Mouse (Mus musculus): Measurements from ENCODE around the gene Acoxl.

Gene Acoxl

DNA sequence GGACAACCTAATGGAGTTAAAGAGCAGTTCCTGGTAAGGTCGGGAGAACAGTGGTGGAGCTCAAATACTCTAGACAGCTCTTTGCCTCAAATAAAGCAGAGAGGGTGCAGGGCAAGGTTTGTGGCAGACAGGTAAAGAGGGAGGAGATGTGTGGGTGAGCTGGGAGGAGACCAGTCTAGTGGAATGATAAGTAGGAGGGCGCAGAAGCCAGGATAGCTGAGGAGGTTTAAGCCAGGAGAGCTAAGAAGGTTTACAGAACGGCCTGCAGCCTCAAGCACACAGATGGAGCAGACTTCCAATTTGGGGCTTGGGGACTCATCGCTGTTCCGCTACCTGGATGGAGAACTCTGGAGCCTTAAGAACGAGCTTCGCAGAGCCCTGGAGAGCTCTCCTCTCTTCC lies at the start of gene Acoxl:
TSS of gene Acoxl (plus strand) at position 301 of the 400 bp plus-strand sequence.
- DNase-seq, result no peak

DNA sequence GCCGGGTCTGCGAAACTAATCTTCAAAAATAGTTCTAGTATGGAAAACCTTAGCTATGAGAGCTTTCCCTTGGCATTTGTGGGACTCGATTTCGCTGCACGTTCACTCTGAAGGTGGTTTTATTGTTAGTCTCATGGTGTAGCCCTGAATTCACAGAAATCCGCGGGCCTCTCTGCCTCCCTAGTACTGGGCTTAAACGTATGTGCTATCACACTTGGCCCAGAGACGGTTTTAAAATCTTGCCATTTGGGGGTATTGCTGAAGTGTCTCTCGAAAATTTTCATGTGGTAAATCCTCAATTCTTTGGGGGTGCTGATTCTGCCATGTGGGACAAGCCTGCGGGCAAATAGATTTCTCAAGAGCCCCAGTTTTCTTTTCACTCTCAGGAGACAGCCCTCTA lies 49.5 kb upstream of the Acoxl start:
- DNase-seq, result no peak

DNA sequence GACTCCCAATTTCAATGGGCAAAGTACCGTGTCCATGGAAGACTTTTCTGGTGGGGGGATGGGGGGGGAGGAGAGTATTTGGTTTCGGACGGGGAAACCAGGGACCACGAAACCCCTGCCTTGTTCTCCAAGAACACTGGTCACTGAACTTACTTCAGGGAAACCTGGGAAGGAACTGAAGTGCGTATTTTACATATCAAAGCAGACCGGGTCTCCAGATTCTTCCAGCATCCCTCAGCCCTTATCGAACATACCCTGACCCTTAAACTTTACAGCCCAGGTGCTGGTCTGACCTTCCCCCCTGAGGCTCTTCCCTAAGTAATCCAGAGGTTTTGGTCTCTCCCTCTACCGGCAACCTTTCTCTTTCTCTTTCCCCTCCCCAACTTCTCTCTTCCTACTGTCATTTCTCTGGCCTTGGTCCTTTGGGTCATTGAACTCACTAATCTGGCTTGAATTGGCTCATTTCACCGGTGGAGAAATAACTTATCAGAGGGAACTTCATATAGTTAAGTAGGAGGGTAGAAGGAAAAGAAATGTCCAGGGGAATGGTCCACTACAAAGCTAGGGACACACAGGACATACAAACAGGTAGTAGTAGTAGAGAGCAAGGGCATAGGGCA lies 48.9 kb upstream of the Acoxl start:
- DNase-seq, result no peak

DNA sequence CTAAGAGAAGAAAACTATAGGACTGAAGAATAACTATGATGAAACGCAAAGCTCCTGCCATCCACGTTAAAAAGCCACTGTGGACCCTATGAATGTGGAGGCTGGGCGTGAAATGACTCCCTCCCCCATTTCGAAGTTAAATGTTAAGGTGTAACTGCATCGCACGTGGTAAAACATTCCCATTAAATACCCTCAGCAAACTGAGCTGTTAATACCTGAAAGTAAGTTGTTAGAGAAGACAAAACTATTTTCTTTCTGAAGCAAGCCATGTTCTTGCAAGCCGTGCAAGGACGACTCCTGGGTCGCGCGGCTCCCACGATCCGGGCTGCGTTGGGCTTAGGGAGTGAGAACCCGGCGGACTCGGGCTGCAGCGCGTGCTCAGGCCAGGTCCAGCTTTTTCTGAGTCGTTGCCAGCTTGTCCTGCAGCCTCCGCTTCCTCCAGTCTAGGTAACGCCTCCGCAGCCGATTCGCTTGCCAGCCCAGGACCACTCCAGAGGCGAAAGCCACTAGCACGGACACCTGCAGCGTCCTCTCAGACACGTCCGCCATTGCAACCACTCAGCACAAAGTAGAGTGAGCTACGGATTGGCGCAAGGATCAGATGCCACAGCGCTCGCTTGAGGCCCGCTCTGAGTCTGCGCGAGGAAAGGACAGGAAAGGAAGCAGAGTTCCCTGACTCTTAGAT lies 46.6 kb upstream of the Acoxl start, which contains the start of gene Mtln:
TSS of gene Mtln (minus strand) at position 570 of the 685 bp plus-strand sequence.
- DNase-seq, result peak; percentile 91 to 92

DNA sequence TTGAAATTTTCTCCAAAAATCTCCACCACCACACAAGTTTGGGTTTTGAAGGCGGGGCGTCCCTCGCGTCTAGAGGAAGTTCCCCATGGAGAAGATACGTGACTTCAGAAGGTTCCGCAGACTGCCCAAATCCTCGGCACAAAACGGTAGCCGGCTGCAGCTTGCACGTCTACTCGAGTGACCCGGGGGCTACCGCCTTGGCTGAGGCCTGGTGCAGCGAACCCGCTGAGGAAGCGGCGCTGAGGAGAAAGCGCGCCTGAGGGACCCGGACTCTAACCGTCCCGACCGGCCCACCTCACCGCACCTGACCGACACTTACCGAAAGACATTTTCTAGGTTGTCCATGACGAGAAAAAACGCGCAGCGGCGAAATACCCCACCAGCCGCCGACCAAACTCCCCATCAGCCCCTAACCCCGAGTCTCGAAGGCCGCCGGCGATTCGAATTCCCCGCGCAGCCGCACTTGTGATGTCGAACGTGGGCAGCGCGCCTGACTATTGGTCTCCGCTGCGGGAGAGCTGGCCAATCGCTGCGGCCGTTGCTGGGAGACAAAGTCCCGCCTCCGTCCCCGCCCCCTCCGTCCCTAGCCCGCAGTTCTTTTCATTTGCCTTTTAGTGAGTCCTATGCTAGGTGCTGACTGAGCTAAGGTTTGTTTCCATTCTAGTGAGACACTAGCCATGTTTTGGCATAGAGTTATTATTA lies 7.1 kb upstream of the Acoxl start, which contains the start of gene Bub1:
TSS of gene Bub1 (minus strand) at position 465 of the 702 bp plus-strand sequence.
- peak; percentile 95 to 96 for DNase-seq

DNA sequence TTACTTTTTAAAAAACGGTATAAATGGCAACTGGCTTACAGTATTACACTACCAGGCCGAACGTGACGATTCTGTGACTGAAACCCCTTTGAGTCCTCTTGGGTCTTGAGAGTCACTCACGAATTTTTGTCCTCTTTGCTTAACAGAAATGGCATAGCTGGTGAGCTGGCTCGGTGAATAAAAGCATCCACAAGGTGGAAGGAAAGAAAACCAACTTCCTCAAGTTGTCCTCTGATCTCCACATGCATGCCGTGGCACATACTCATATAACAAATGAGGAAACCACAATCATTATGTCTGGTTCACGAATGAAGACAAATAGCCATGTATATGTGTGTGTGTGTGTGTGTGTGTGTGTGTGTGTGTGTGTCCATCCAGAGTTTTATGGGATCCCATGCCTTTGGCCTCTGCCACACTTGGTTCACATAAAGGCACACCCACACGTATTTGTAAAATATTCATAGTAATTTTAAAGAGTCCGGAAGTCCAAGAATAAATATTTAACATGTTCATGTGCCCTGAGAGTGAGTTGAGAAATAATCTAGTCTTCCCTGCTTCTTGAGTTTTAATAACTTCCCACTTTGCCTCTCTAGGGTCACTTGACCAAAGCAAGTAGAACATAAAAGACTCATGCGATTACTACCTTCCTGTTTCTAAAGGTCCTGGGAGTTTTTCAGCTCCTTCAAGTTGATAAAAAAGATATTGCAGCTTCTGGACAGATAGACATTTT lies 6.4 kb upstream of the Acoxl start:
- no peak for DNase-seq

DNA sequence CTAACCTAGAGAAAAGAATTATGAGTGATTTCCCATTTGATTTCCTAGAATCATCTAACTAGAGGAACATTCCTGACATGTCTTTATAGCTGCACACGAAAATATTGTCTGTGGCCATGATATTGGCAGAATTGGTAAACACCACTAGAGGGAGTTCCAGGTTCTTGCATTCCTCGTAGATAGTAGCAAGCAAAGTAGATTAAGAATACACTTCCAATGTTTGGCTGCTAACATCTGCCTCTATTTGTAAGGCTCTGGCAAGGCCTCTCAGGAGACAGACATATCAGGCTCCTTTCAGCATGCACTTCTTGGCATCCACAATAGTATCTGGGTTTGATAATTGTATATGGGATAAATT lies 5.9 kb upstream of the Acoxl start:
- DNase-seq, result no peak

DNA sequence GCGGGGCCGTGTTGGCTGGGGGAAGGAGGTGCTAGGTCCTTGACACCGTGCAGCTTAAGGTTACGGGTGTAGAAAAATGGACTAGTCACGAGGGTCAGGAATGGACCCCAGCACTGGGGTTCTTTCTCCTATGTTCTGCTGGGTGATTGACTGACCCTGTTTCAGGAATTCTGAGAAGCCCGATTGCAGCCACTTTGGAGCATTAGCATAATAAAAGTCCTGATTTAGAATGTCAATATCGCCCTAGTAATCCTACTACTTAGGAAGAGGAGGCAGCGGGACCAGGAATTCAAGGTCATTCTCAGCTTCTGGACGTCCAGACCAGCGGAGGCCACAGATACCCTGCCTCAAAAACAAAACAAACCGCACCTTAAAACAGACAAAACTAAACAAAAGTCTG lies 749 bp downstream of the Acoxl start:
- no peak for DNase-seq

DNA sequence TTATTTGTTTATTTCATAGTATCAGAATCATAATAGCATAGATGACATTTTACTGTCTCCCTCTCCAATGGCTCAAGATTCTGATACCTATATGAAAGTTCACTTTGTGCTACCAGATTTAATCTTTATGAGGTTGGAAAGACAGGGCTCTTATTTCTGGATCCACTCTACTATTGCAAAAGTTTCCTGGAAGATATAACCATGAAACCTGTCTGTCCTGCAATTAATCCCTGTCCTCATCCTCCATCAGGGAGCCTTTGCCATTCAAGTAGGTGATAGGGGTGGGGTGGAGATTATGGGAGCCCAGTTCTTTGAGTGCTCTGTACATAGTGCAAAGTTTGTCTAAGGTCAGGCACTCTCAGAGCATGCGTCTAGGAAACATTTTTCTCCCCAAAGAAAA lies 2.7 kb downstream of the Acoxl start:
- DNase-seq, result no peak

DNA sequence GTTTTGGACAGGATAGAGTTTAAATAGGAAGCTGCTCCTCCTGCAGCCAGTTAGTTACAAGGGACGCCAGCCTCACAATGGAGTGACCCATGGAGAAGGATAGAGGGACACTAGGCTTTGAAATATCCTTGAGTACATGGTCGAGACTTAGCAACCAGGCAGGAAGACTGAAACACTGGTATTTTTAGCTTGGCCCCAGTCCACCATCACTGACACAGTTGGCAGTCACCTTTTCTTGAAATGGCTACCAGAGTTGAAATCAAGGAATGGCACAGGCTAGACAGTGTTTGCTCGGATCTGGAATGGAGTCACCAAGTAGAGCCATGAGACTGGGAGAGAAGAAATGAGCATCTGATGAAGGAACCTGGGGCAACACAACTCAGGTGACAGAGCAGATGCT lies 3.7 kb downstream of the Acoxl start:
- no peak for DNase-seq

DNA sequence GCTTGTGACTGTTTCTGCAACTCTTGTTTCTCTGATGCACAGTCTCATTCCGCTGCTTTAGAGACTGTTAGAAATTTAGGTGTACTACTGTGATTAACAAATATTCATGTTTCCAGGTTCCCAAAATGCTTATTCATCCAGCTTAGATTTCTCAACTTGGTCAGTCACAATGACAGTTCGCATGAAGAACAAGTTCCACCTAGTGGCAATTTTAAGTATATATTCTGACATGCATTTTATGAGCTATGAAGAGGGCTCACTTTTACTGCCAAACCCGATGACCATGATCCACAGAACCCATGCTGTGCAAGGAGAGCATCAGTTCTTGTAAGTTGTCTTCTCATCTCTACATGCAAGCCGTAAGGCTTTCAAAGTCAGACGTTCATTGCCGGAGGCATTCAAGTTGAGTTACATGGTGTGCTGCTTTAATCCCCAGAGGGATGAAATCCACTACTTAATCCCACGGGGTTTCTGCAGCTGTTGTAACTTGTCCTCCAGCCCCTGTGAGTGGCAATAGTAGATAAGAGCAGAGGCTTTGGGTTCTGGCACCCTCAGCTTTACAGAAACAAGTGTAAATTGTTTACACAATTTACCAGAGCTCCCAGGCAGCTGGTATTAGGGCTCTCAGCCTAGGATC lies 6.8 kb downstream of the Acoxl start:
- DNase-seq, result no peak

DNA sequence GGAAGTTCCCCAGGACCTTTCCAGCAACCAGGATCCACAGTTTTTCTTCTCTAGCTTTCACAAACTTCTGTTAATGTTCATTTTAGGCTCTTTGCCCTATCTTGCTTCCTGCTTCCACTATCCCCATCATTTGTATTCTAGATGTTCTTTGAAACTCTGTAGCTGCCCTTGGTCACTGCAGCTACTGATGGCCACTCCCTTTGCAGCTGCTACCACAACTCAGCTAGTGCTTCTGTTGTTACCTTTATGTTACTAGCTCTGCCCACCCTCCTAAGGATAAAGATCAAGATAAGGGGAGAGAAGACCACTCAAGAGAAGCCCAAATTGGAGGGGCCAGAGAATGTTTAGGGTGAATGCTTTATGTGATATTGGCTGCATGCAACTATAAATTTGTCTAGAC lies 7.3 kb downstream of the Acoxl start:
- DNase-seq, result no peak

DNA sequence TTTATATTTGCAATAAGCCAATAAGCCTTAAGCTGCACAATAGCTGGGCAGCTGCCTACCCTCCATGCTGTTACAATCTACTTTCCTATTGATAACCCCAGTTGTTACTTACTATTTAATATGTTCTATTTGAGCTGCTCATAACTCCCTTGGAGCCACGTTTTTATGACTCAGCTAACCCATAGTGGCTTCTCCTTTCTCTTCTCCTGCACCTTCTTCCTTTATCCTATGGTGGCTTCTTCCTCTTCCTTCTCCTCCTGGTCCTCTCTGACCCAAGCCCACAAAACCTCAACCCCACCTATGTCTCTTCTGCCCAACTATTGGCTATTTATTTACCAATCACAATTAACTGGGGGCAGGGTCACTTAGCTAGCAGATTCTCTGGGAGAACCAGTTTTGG lies 7.9 kb downstream of the Acoxl start:
- DNase-seq, result no peak

DNA sequence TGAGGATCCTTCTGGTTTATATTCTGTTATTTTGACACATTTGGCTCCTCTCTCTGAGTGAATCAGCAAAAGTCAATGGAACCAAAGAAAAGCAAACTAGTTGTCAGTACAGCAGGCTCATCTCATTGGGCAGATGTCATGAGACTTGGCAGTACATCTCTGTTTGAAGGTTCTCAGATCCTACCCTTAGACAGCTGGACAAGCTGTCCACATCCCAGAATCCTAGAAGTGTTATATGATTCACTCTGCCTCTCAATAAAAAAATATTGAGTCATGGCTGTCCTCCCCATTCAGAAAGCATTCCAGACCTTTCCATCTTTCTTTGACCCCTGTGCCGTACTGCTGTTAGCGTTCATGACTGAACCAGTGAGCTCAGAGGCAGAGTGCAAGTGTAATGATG lies 11.7 kb downstream of the Acoxl start:
- DNase-seq, result no peak

DNA sequence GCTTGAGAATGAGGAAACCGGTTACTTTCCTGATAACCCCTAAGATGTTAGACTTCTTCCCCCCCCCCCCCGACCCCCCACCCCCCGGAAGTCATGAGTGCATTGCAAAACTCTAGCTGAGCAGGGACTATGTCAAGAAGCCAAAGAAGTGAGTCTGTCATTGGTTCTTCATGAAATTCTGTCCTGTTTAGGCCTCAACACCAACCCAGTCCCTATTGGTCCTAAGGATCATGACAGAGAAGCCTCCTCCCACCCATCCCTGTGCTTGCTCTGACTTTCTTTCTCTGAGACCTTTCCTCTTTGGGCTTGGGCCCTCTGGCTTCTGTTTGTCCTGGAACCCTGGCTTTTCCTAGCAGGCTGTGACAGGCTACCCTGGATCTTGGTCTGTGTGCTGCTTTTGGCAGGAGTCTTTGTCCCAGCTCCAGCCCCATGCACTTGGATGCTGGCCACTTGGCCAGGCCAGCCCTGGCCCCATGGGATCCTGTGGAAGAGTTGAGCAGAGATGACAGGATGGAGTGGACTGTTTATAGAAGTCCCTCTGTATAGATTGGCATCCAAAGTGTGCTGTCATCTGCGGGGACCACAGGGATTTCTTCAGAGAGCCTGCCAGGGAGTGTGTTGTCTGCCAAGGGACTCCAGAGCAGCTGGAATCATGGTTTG lies 15.8 kb downstream of the Acoxl start:
- DNase-seq, result peak; percentile 87 to 88

DNA sequence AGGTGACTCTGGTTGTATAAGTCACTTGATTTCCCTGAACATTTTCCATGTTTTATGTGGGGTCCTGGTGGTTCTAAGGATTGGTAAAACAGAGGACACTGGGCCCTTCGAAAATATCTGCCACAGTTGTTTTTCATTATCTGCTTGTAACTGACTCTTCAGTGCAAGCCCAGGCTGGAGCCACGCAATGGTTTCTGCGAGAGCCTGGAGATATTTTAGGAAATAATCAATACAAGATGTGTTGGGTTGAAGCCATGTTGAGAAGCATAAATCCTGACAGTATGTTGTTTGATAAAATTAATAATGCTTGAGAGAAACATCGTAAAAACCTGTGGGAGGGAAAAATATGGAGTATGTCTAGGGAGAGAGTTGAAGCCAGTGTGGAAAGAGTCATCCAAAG lies 25.7 kb downstream of the Acoxl start:
- no peak for DNase-seq

DNA sequence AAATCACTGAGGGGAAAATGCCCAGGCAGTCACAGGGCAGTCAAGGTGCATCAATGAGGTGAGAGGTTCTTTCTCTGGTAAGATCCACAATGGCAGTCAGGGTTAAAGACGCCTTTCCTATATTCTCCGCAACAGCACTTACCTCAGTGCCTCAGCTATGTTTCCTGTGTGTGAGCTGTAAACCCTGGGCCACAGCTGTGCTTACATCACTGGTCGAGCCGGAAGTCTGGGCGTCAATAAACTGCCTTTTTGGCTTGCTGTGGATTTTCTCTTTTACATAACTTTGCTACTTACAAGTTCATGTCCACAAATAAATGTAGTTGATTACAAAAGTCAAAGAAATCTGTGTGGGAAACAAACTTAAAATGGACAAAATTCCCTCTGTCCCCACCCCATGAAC lies 42.4 kb downstream of the Acoxl start:
- DNase-seq, result no peak

DNA sequence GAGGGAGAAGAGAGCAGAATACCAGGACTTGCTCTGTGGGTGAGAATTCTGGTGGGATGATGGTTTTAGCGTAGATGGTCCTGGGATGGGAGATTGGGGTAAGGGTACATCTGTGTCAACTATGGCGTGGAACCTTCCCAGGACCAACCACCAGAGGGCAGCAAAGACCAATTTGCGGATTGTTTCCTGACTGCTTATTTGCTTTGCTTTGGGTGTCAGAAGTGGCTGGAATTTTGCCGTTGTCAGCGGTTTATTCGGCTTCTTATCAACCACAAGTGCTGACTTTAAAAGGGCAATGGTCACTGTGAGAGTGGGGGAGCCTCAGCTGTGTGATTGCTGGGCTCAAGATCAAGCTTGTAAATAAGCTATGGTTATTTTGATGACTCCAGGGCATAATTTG lies 50.8 kb downstream of the Acoxl start:
- DNase-seq, result peak; percentile 83 to 90

DNA sequence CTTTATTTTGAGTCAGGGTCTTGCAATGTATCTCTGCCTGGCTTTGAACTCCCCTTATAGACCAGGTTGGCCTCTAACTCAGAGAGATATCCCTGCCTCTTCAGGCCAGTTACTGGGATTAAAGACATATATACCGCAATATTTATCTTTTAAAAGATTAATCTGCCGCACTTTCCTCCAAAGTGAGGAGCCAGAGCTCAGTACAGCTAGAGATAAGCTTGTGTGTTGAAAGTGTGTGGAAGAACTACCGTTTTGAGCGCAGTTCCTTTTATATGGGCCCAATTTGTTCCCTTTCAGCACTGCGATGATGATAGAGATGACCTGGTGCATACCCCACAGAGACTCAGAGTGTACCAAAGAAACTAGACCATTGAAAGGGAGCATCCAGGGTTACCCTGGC lies 51.3 kb downstream of the Acoxl start:
- no peak for DNase-seq

DNA sequence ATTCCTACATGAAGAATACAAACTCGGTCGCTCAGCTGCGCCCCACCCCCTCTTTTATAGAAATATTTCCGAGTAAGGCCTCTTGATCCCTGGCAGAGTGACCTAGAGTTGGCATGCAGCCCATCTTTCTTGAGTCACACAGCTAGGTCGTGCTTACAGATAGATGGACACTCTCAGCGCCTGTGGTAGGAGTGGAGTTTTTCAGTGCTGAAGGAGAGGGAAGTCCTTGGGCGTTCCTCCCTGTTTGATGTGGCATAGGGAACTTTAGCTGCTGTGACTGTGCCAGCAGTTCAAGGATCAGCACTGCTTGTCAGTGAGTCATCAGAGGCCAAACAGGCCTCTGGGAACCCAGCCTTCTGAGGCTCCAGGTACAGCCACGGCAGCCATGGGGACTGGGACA lies 51.9 kb downstream of the Acoxl start:
- no peak for DNase-seq

DNA sequence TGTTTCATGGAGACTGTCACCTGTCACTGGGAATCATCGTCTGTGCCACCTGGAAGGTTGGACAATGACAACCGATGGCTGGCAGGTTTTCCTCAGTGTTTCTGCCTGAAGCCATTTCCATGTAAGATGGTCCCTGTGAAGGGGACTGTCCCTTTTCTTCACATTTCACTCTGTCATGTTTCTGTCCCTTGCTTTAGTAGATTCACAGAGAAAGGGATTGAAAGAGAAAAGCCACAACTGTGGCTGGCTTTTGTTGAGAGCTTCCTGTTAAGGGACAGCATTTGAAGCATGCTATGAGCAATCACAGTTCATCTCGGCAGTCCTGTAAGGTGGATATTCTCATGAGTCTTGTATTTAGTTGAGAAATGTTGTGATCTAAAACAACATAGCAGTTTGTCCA lies 52.4 kb downstream of the Acoxl start:
- DNase-seq, result no peak

DNA sequence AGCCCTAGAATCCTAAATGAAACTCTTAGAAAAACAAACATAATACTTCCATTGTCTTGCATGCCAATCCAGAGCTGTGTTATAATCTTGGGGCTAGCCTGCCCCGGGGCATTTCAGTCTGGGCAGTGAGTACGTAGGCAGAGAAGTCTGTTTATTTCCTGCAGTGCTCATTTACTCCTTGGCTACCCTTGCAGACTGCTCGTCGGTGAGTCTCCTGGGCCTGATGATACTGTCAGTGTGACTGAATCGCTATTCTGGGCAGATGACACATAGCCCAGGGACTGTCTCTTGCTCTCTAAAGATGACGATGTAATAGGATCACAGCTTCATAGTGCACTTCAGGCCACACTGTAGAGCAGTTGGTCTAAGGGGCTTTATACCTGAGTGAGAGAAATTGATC lies 56.2 kb downstream of the Acoxl start:
- DNase-seq, result no peak
